Mouse (Mus musculus) bone marrow macrophage, adult 2 months (primary cell): ENCODE measurements at regions not wholly inside any gene's neighbourhood (a gene's known extent, or its start where the extent isn't known, plus 50 kb on each side); places are given as distances from the start of the nearest gene placed in this dataset.

ENCODE experiments used
- H3K27ac ChIP-seq: 2 replicates; pipeline ENCODE4 v1.5.1; 2012; ENCODE audit warnings: low read depth, low read length; ENCODE audit not compliant: insufficient read depth
- H3K4me1 ChIP-seq: 2 replicates; pipeline ENCODE4 v1.6.1; 2012; ENCODE audit warnings: low read length; ENCODE audit not compliant: control insufficient read depth, insufficient read depth
- H3K4me3 ChIP-seq: 2 replicates; pipeline ENCODE4 v1.5.1; 2012; ENCODE audit warnings: mild to moderate bottlenecking, low read length, moderate library complexity; ENCODE audit not compliant: insufficient read depth
- CTCF ChIP-seq: IDR thresholded peaks from 2 replicates; pipeline ENCODE4 v1.5.1; 2012; ENCODE audit warnings: low read depth, mild to moderate bottlenecking, low read length, moderate library complexity
- POLR2A ChIP-seq: IDR thresholded peaks from 2 replicates; pipeline ENCODE4 v1.6.1; 2012; ENCODE audit warnings: mild to moderate bottlenecking, low read depth, low read length, borderline replicate concordance

- Histone ChIP-seq H3K4me1 (no peaks in the 10 kb centered on the region), H3K27ac (no peak overlapping the region), H3K4me3 (no peak overlapping the region)
- TF ChIP-seq CTCF (no peak), POLR2A (no peak)
Measured at GRCm38 (mm10) chr2:61177801-61178200, 214.8 kb upstream of the Rbms1 start.

- no peak overlapping the region for H3K27ac ChIP-seq
- H3K4me1 ChIP-seq = no peaks in the 10 kb centered on the region
- H3K4me3 ChIP-seq = no peak overlapping the region
- TF ChIP-seq CTCF = no peak
- TF ChIP-seq POLR2A = no peak
Measured at GRCm38 (mm10) chr2:61176807-61177206, 213.8 kb upstream of the Rbms1 start.

GRCm38 (mm10) chr2:61173581-61173980 lies 210.6 kb upstream of the Rbms1 start:
- no peak for TF ChIP-seq POLR2A
- TF ChIP-seq CTCF = no peak

GRCm38 (mm10) chr2:61161336-61161735 lies 198.3 kb upstream of the Rbms1 start:
- Histone ChIP-seq H3K4me3 (no peak overlapping the region), H3K27ac (no peak overlapping the region), H3K4me1 (no peaks in the 10 kb centered on the region)
- no peak for TF ChIP-seq CTCF

More at GRCm38 (mm10) chr2:61173581-61173980, 210.6 kb upstream of the Rbms1 start:
- Histone ChIP-seq H3K4me1 (no peaks in the 10 kb centered on the region), H3K27ac (no peak overlapping the region), H3K4me3 (no peak overlapping the region)

GRCm38 (mm10) chr2:61159761-61160160 lies 196.8 kb upstream of the Rbms1 start:
- TF ChIP-seq POLR2A (no peak), CTCF (no peak)
- no peak overlapping the region for H3K27ac ChIP-seq
- H3K4me1 ChIP-seq = no peaks in the 10 kb centered on the region
- H3K4me3 ChIP-seq = no peak overlapping the region

GRCm38 (mm10) chr2:61138998-61139631 lies 176.1 kb upstream of the Rbms1 start:
- Histone ChIP-seq H3K27ac (peak overlapping the region; percentile 94), H3K4me1 (peaks cover 12% of the 10 kb centered on the region), H3K4me3 (peak overlapping the region; percentile 43)
- no peak for TF ChIP-seq CTCF
- no peak for TF ChIP-seq POLR2A

- Histone ChIP-seq H3K4me3 (no peak overlapping the region), H3K27ac (peak overlapping the region; percentile 94), H3K4me1 (peaks cover 12% of the 10 kb centered on the region)
- no peak for TF ChIP-seq CTCF
- no peak for TF ChIP-seq POLR2A
Measured at GRCm38 (mm10) chr2:61138625-61138997, 175.6 kb upstream of the Rbms1 start.

GRCm38 (mm10) chr2:61137378-61137777 lies 174.4 kb upstream of the Rbms1 start:
- peak overlapping the region; percentile 28 for H3K4me3 ChIP-seq
- peak overlapping the region; percentile 96 for H3K27ac ChIP-seq
- TF ChIP-seq POLR2A (no peak), CTCF (no peak)
- peaks cover 12% of the 10 kb centered on the region for H3K4me1 ChIP-seq

- H3K4me1 ChIP-seq = peaks cover 12% of the 10 kb centered on the region
- no peak for TF ChIP-seq POLR2A
- no peak for TF ChIP-seq CTCF
- no peak overlapping the region for H3K4me3 ChIP-seq
- H3K27ac ChIP-seq = peak overlapping the region; percentile 96
Measured at GRCm38 (mm10) chr2:61136926-61137325, 173.9 kb upstream of the Rbms1 start.

GRCm38 (mm10) chr2:61123046-61123806 lies 160.2 kb upstream of the Rbms1 start:
- H3K4me3 ChIP-seq = no peak overlapping the region
- no peaks in the 10 kb centered on the region for H3K4me1 ChIP-seq
- no peak overlapping the region for H3K27ac ChIP-seq
- TF ChIP-seq POLR2A = no peak
- no peak for TF ChIP-seq CTCF
